Mouse (Mus musculus): ENCODE data around the gene Anapc11. TPM values are rescaled to one million over a fixed set of nuclear protein-coding genes. Genes with fewer than 3 reads are reported as not detected.

Gene Anapc11
- total RNA-seq, 1 experiment from 2014 or later, result 18.1 TPM

DNA sequence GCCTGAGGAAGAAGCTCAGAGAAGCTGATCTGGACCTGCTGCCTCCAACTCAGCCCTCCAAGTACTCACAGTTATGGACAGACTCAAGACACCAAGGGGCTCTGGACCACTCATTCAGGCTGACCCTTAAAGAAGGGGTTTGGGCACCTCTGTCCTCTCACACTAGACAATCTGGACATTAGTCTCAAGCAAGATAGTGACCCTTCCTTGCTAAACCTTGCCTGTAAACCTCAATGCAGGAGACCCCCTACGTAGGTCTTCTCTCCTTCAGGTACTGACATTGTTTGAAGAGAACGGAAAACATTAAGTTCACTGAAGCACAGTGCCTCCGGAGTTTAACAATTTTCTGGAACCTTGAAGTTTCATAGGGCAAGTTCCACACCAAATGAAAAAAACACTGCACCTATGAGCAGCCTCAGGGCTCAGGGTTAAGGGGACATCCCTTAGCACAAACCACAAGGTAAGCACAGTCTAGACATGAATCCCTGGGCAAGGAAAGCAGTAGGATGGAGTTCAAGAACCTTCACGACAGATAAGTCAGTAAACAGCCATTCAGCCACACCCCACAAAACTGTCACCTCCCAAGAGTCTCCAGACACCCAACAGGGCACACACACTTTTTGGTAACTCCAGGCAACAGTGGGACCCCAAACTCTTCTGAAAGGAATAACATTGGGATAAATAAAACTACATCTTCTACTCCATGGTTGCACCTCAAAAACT, 33.7 kb downstream of the Anapc11 start:
- ATAC-seq (replicated peaks in 1 of 2; ENCODE audit: insufficient read depth in 1 of 2, low FRiP score in 2 of 2, low TSS enrichment in 1 of 2, low read depth in 1 of 2, poor library complexity in 2 of 2, severe bottlenecking in 2 of 2), result no peak

DNA sequence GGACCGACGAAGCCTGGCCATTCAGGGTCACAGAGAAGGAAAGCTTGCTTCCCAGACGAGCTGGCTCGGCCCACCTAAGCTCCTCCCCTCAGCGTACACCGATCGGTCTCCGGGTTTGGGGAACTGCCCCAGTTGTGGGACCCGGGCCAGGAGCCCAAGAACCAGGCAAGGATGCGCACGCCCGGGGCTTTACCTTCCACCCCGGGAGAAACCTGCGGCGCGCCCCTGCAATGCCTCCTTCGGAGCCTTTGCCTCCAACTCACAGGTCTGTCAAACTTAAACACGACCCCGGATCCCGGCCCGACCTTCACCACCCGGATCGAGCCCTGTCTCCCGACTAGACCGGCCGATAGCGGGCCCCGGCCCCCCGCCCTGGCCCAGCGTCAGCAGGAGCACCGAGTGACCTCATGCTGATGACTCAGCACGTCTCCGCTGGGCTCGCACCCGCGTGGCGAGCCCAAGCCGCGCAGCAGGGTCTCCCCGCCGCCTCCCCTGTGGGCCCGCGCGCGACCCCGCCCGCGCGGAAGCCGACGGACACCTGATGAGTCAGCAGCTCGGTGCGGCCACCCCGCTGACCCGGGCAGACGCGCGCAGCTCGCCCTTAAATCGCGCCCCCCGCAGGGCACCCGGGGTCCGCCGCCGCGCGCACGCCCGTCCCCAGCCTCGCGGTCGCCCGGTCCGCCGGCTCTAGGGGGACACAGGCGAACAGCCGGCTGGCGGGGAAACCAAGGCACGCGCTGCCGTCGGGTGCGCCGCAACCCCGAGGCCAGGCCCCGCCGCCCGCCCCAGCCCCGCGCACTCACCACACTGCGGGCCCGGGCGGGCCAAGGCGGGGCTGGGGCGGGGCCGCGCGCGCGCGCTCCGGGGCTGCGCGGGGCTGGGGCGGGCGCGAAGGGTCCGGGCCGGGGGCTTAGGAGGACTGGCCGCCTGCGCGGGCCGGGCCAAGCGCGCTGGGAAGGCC, 34.6 kb downstream of the Anapc11 start:
- peak; percentile 33 to 46; a peak in 3 of 4 replicates for ATAC-seq (replicated peaks in 1 of 2; ENCODE audit: insufficient read depth in 1 of 2, low FRiP score in 2 of 2, low TSS enrichment in 1 of 2, low read depth in 1 of 2, poor library complexity in 2 of 2, severe bottlenecking in 2 of 2)

DNA sequence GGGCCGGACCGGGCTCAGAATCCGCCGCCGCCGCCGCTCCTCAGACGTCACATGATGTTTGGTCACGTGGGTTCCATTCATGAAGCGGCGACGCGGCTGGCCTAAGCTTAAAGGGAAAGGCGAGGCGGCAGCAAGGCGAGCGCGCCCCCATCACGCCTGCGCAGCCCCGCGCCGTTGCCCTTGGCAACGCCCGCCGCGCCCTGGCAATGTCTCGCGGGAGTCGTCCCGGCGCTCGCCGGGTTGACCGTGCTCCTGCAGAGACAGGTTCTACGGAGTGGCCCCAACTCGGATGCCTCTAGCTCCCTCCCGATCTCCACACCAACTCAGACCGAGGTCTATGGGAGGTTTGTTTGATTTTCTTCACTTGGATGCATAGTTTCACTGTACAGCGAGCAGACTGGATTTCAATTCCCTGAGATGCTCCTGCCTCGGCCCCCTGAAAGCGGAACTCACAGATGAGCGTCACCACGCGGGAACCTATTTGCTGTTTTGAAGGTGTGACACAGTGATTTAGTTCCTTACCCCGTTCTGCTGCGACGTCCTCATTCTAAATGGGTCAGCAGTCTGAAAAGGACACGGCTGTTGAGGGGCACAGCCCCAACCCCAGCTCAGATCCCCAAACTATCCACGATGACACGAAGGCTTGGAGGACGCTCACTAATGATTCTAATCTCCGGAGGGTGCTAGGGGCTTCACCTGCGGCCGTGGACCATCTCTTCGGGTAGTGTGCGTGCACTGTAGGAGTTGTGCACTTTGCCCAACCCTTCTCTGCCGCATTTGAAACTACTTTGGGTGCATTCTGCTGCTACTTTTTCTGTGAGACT, 35.5 kb downstream of the Anapc11 start, which contains the start of gene Mafg:
Gene Mafg (minus strand): TSS at position 81 of the 824 bp plus-strand sequence.
- peak; percentile 22 to 41; a peak in 3 of 4 replicates for ATAC-seq (replicated peaks in 1 of 2; ENCODE audit: insufficient read depth in 1 of 2, low FRiP score in 2 of 2, low TSS enrichment in 1 of 2, low read depth in 1 of 2, poor library complexity in 2 of 2, severe bottlenecking in 2 of 2)

DNA sequence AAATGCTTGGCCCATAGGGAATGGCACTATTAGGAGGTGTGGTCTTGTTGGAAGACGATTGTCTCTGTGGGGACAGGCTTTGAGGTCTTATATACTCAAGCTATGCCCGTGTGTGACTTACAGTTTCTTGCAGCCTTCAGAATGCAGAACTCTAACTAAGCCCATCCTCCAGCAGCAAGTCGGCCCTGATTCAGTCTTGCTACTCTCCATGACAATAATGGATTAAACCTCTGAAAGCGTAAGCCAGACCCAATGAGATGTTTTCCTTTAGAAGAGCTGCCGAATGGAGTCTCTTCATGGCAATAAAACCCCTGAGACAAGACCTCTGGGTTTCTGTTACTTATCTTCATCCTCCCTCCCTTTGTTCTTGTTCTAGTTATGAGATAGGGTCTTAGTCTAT, 36.6 kb downstream of the Anapc11 start:
- no peak for ATAC-seq (replicated peaks in 1 of 2; ENCODE audit: insufficient read depth in 1 of 2, low FRiP score in 2 of 2, low TSS enrichment in 1 of 2, low read depth in 1 of 2, poor library complexity in 2 of 2, severe bottlenecking in 2 of 2)

DNA sequence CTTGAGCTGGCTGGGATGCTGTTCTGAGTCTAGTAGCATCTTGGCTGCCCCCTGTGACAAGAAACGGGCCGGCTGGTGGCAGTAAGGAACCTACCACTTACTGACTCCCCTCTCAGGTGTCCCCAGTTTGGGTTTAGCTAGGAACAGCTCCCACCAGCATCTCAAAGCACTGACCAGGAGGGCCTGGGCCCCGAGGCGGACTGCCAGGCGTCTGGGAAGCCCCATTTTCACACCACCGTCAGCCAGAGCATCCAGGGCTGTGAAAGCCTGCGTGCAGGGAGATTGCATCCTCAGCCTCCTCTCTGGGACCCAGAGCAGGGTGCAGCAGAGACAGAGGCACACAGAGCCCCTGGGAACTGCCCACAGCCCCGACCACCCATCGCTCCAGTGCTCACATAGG, 43.0 kb downstream of the Anapc11 start:
- ATAC-seq (replicated peaks in 1 of 2; ENCODE audit: insufficient read depth in 1 of 2, low FRiP score in 2 of 2, low TSS enrichment in 1 of 2, low read depth in 1 of 2, poor library complexity in 2 of 2, severe bottlenecking in 2 of 2), result no peak

DNA sequence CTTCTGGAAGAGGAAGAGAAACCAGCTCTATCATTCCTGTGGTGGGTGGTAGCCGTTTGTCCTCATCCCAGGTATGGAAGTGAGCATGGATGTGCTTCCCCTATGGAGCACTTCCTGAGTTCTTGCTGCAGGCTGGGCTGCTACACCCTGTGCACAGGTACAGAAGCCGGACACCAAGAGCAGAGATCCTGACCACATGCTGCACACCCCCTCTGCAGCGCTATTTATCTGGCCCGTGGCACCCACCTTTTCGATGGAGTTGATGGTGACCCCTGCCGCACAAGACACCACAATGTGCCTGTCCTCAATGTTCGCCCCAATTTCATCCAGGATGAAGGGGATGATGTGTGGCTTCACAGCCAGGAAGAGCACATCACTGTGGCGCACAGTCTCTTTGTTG, 43.6 kb downstream of the Anapc11 start:
- ATAC-seq (replicated peaks in 1 of 2; ENCODE audit: insufficient read depth in 1 of 2, low FRiP score in 2 of 2, low TSS enrichment in 1 of 2, low read depth in 1 of 2, poor library complexity in 2 of 2, severe bottlenecking in 2 of 2), result no peak

DNA sequence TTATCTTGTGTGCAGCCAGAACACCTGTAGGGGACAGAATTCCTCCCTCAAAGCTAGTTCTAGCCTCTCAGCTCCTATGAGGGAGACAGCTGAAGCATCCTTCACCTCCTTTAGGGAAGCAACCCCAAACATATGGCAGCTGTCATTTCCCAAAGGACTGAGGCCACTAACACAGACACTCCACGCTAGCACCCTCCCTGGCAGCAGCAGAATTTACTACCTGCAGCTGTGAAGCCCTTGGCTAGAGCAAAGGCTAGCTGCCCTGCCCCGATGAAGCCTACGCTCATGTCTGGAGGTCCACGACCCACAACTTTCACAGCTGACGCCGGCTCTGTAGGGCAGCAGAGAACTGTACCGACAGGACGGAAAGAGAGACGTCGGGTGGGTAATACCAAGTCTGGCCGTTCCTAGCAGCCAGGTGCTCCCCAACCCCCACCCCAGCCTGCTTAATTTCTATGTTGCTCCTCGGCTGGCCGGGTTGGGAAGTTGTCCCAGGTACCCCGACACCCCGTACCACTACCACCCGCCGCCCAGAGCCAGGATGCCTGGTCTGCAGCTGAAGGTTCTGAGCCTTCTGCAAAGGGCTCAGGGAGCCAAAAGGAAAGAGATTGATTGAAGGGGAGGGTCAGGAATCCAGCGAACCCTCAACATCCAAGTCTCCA, 44.8 kb downstream of the Anapc11 start:
- peak in 1 of 2 experiments; percentile 33; a peak in 1 of 4 replicates for ATAC-seq (replicated peaks in 1 of 2; ENCODE audit: insufficient read depth in 1 of 2, low FRiP score in 2 of 2, low TSS enrichment in 1 of 2, low read depth in 1 of 2, poor library complexity in 2 of 2, severe bottlenecking in 2 of 2)

DNA sequence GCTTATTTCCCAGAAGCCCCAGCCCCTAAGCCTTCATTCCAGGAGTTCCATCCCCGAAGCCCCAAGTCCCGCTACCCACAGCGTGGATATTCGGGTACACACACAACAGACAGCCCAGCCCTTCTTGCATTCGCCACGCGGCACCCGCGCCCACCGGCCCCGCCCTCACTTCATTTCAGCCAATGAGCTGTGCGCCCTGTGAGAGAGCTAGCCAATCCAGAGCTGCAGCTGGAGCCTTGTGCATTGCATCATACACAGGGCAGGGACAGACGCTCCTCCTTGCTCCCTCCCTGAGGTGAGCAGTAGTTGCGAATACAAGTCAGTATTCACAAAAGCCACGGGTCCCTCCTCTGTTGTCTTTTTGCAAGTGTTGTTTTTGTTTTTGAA, 45.4 kb downstream of the Anapc11 start, which contains the start of gene Pycr1:
Gene Pycr1 (minus strand): TSS at position 169 of the 387 bp plus-strand sequence.
- ATAC-seq (replicated peaks in 1 of 2; ENCODE audit: insufficient read depth in 1 of 2, low FRiP score in 2 of 2, low TSS enrichment in 1 of 2, low read depth in 1 of 2, poor library complexity in 2 of 2, severe bottlenecking in 2 of 2), result peak; percentile 96 to 99

DNA sequence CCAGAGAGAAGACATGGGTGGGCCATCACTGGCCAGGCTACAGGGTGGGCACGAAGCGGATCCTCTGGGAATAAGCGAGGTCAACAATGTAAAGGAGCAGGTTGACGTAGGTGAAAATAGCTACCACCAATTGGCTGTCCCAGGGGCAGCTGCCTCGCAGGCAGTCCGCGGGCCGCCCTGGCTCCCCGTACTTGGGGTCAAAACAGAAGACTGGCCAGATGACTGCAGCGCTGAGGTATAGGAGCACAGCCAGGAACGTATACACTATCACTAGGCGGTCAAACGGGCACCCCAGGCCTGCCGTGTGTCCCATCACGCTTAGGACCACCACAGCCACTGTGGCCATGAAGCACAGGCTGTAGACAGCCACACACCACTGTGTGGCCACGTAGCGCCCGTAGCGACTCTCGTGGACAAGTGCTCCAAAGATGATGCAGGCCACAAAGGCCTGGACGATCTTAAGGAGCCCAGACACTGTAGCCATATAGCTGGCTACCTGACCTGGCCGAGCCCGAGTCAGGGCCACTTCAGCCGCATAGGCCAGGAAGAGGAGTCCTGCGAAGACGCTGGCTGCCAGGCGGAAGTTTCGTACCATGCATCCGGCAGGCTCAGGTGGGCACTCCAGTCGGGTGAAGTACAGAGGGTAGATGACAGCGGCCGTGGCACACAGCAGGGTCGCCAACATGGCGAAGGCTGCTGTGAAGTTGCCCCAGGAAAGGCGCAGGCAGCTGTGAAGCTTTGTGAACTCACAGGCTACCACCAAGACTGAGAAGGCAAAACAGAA, 49.0 kb downstream of the Anapc11 start:
- ATAC-seq (replicated peaks in 1 of 2; ENCODE audit: insufficient read depth in 1 of 2, low FRiP score in 2 of 2, low TSS enrichment in 1 of 2, low read depth in 1 of 2, poor library complexity in 2 of 2, severe bottlenecking in 2 of 2), result no peak

DNA sequence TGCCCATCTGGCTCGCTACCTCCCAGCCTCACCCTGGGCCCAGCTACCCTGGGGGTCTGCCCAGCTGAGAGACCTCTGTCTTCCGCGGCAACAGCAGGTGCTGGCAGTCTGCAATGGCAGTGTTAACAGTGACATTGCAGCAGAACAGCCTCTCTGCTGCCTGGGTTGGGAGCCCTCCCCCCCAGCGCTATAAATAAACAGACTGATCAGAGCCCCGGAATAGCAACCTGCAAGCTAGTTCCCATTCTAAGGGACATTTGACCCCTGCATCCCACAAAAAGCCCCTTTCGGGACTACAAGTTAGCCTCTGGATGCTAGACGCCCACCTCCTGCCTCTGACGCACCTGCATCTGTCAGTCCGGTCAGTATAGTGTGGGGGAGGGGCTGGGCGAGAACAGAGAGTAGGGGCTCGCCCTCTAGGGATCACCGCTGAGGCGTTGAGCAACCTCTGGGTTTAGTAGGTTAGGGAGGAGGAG, 49.8 kb downstream of the Anapc11 start, which contains the start of gene Myadml2:
Gene Myadml2 (minus strand): TSS at position 158 of the 476 bp plus-strand sequence.
- ATAC-seq (replicated peaks in 1 of 2; ENCODE audit: insufficient read depth in 1 of 2, low FRiP score in 2 of 2, low TSS enrichment in 1 of 2, low read depth in 1 of 2, poor library complexity in 2 of 2, severe bottlenecking in 2 of 2), result no peak

DNA sequence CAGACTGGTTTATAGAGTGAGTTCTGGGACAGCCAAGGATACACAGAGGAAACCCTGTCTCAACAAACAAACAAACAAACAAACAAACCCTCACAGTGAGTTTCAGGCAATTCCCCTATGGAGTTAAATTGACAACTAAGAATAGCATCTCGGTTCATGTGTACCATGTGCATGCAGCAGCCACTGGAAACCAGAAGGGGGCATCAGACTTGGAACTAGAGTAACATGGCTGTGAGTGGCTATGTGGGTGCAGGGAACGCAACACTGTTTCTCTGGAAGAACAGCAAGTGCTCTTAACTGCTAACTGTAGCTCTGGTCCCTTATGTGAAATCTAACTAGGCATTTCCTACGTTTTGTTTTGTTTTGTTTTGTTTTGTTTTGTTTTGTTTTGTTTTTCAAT, 53.7 kb downstream of the Anapc11 start:
- no peak for ATAC-seq (replicated peaks in 1 of 2; ENCODE audit: insufficient read depth in 1 of 2, low FRiP score in 2 of 2, low TSS enrichment in 1 of 2, low read depth in 1 of 2, poor library complexity in 2 of 2, severe bottlenecking in 2 of 2)

DNA sequence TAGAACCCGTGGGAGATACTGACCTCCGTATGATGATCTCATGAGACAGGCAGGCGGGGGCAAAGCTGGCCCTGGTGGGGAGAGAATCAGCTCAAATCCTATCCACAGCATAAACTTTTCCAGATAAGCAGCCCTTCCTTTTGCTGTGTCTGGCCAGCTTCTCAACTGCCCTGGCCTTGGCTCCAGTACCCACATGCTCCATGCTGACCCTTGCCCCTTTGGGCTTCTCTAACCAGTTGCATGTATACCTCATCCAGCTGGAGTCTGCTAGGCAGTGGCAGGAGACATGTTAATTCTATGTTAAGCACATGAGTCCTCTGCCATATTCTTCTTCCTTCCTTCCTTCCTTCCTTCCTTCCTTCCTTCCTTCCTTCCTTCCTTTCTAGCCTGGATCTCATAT, 56.5 kb downstream of the Anapc11 start:
- ATAC-seq (replicated peaks in 1 of 2; ENCODE audit: insufficient read depth in 1 of 2, low FRiP score in 2 of 2, low TSS enrichment in 1 of 2, low read depth in 1 of 2, poor library complexity in 2 of 2, severe bottlenecking in 2 of 2), result no peak

DNA sequence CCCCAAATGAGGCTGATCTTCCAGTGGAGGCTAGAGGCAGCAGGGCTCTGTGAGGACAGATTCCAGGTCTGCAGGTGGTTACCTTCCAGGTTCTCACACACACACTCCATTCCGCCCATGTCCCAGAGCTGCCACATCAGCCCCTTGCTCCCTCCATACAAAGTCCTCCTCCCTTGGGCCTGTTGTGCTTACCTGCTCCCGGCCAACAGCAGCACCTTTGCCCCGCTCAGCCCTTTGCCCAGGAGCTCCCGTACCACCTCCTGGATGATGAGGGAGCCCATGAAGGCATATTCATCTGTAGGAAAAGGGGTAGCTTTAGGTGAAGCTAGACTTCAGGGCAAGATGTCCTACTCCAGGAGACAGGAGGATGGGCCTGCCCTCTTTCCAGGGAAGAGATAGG, 59.1 kb downstream of the Anapc11 start:
- ATAC-seq (replicated peaks in 1 of 2; ENCODE audit: insufficient read depth in 1 of 2, low FRiP score in 2 of 2, low TSS enrichment in 1 of 2, low read depth in 1 of 2, poor library complexity in 2 of 2, severe bottlenecking in 2 of 2), result no peak

All from hematopoietic stem cell, adult 5-6 weeks (primary cell).